Mouse (Mus musculus) spleen, adult 2 months (tissue): Measurements from ENCODE around the gene Tns3. TPM values are rescaled to one million over a fixed set of nuclear protein-coding genes. Genes with fewer than 3 reads are reported as not detected.

Source experiments
- DNase-seq, 2 experiments: peaks; one replicate each; pipeline versions ENCODE4 v3.0.0 to v3.0.0-alpha.2; 2012 to 2021; ENCODE audit warnings: low spot score in 2 of 2, low read depth in 1 of 2
- H3K27ac ChIP-seq: fragments of 200-500 bp; 2 replicates; pipeline ENCODE4 v1.5.1; 2012; ENCODE audit warnings: low read length, inconsistent platforms; ENCODE audit not compliant: insufficient read depth
- H3K27me3 ChIP-seq: fragments of 200-500 bp; 2 replicates; pipeline ENCODE4 v1.6.1; 2012; ENCODE audit warnings: mild to moderate bottlenecking, moderate library complexity, low read length, inconsistent platforms; ENCODE audit not compliant: control insufficient read depth, insufficient read depth
- H3K36me3 ChIP-seq: fragments of 200-500 bp; 2 replicates; pipeline ENCODE4 v1.6.1; 2012; ENCODE audit warnings: mild to moderate bottlenecking, low read length, inconsistent platforms; ENCODE audit not compliant: control insufficient read depth, insufficient read depth
- H3K4me1 ChIP-seq: fragments of 200-500 bp; 2 replicates; pipeline ENCODE4 v1.6.1; 2011; ENCODE audit warnings: inconsistent platforms; ENCODE audit not compliant: control insufficient read depth, insufficient read depth, insufficient read length
- H3K4me3 ChIP-seq: fragments of 200-500 bp; 2 replicates; pipeline ENCODE4 v1.5.1; 2011; ENCODE audit warnings: mild to moderate bottlenecking, inconsistent platforms; ENCODE audit not compliant: insufficient read depth, insufficient read length; ENCODE audit errors: extremely low read depth
- CTCF ChIP-seq: fragments of 200-500 bp; IDR thresholded peaks from 2 replicates; pipeline ENCODE4 v1.5.1; 2011; ENCODE audit warnings: mild to moderate bottlenecking, inconsistent platforms; ENCODE audit not compliant: insufficient read depth, insufficient read length, insufficient replicate concordance; ENCODE audit errors: extremely low read depth
- POLR2A ChIP-seq: fragments of 200-500 bp; IDR thresholded peaks from 2 replicates; pipeline ENCODE4 v1.6.1; 2011; ENCODE audit warnings: low read depth, low read length, inconsistent platforms
- WGBS: fragments of 180-500 bp; shearing (Covaris S2); methylation state at CpG from one replicate; pipeline ENCODE4 v1.1.7; 2018; 5-methylcytosine and 5-hydroxymethylcytosine counted together
- polyA plus RNA-seq: library from polyadenylated mRNA; depleted of rRNA; stranded (reverse); fragments of >200 nt; gene quantifications from 2 replicates; pipeline ENCODE4 v1.2.3, GENCODE M21; 2012

Tns3 gene
- polyA plus RNA-seq, 1 experiment = 39.7 TPM

- Histone ChIP-seq H3K4me3 (no peak overlapping the region), H3K27me3 (no peaks in the 10 kb centered on the region), H3K36me3 (no peaks in the 10 kb centered on the region), H3K4me1 (no peaks in the 10 kb centered on the region; the same call in 1 of the 2 replicates), H3K27ac (no peak overlapping the region)
- no peak for DNase-seq
- WGBS = 90% methylated on average over 6 of the region's 6 CpGs
- TF ChIP-seq CTCF = no peak
- TF ChIP-seq POLR2A = no peak
Measured at GRCm38 (mm10) chr11:8500855-8501254, 163.5 kb downstream of the Tns3 start.

- H3K27ac ChIP-seq = no peak overlapping the region
- DNase-seq = no peak
- TF ChIP-seq CTCF (no peak), POLR2A (no peak)
- WGBS = 84% methylated on average over 6 of the region's 6 CpGs
- H3K36me3 ChIP-seq = peaks cover 8% of the 10 kb centered on the region
- H3K4me3 ChIP-seq = no peak overlapping the region
- H3K27me3 ChIP-seq = no peaks in the 10 kb centered on the region
- no peaks in the 10 kb centered on the region; the same call in 1 of the 2 replicates for H3K4me1 ChIP-seq
Measured at GRCm38 (mm10) chr11:8497136-8497535, 167.2 kb downstream of the Tns3 start.

- no peak for TF ChIP-seq CTCF
- TF ChIP-seq POLR2A = no peak
- DNase-seq = no peak
- peaks cover 9% of the 10 kb centered on the region for H3K36me3 ChIP-seq
- no peak overlapping the region for H3K4me3 ChIP-seq
- no peak overlapping the region for H3K27ac ChIP-seq
- H3K4me1 ChIP-seq = no peaks in the 10 kb centered on the region; the same call in 1 of the 2 replicates
- WGBS = 83% methylated on average over 5 of the region's 5 CpGs
- no peaks in the 10 kb centered on the region for H3K27me3 ChIP-seq
Measured at GRCm38 (mm10) chr11:8496686-8497085, 167.6 kb downstream of the Tns3 start.

- Histone ChIP-seq H3K27ac (no peak overlapping the region), H3K4me1 (no peaks in the 10 kb centered on the region; the same call in 1 of the 2 replicates), H3K4me3 (no peak overlapping the region), H3K27me3 (no peaks in the 10 kb centered on the region), H3K36me3 (peaks cover 9% of the 10 kb centered on the region)
- 92% methylated on average over 7 of the region's 7 CpGs for WGBS
- no peak for DNase-seq
- TF ChIP-seq CTCF (no peak), POLR2A (no peak)
Measured at GRCm38 (mm10) chr11:8495801-8496200, 168.5 kb downstream of the Tns3 start.

GRCm38 (mm10) chr11:8495036-8495435, 169.3 kb downstream of the Tns3 start:
- peaks cover 9% of the 10 kb centered on the region for H3K36me3 ChIP-seq
- H3K27ac ChIP-seq = no peak overlapping the region
- no peak for TF ChIP-seq POLR2A
- no peak for TF ChIP-seq CTCF
- 96% methylated on average over 8 of the region's 8 CpGs for WGBS
- H3K4me3 ChIP-seq = no peak overlapping the region
- no peak for DNase-seq
- H3K27me3 ChIP-seq = no peaks in the 10 kb centered on the region
- no peaks in the 10 kb centered on the region; the same call in 1 of the 2 replicates for H3K4me1 ChIP-seq

GRCm38 (mm10) chr11:8493931-8494490, 170.3 kb downstream of the Tns3 start:
- H3K27ac ChIP-seq = no peak overlapping the region
- H3K4me3 ChIP-seq = no peak overlapping the region
- no peaks in the 10 kb centered on the region; the same call in 1 of the 2 replicates for H3K4me1 ChIP-seq
- peaks cover 9% of the 10 kb centered on the region for H3K36me3 ChIP-seq
- WGBS = 84% methylated on average over 8 of the region's 8 CpGs
- H3K27me3 ChIP-seq = no peaks in the 10 kb centered on the region
- no peak for DNase-seq
- TF ChIP-seq POLR2A = no peak
- TF ChIP-seq CTCF = no peak

- TF ChIP-seq CTCF (no peak), POLR2A (no peak)
- Histone ChIP-seq H3K27ac (no peak overlapping the region), H3K27me3 (no peaks in the 10 kb centered on the region), H3K4me1 (no peaks in the 10 kb centered on the region), H3K36me3 (peaks cover 9% of the 10 kb centered on the region), H3K4me3 (no peak overlapping the region)
- WGBS = 92% methylated on average over 10 of the region's 10 CpGs
- no peak for DNase-seq
Measured at GRCm38 (mm10) chr11:8492332-8492731, 172.0 kb downstream of the Tns3 start.
